Mouse (Mus musculus) testis, adult 2 months (tissue): ENCODE results near the gene Tex33.

Experiments used
- CTCF ChIP-seq: fragments of 200-500 bp; IDR thresholded peaks from 2 replicates; pipeline ENCODE4 v1.5.1; 2012; ENCODE audit warnings: low read depth, mild to moderate bottlenecking, inconsistent platforms, low read length, moderate library complexity; ENCODE audit not compliant: control insufficient read depth, insufficient read depth, insufficient replicate concordance
- POLR2A ChIP-seq: fragments of 200-500 bp; IDR thresholded peaks from 2 replicates; pipeline ENCODE4 v1.6.1; 2012; ENCODE audit warnings: low read depth, mild to moderate bottlenecking, inconsistent platforms, low read length, moderate library complexity; ENCODE audit not compliant: control insufficient read depth

GRCm38 (mm10) chr15:78405517-78406211 is 10.0 kb upstream of the Tex33 start, which contains the start of gene Tst:
- TF ChIP-seq CTCF = no peak
- TF ChIP-seq POLR2A = peak; percentile 40
